Mouse (Mus musculus): ENCODE data around the gene Psg18.
"Not testable (repeated sequence)": the region's sequence is repeated elsewhere in the genome, so short reads cannot be mapped to it uniquely, and the experiment has no call there.

The Psg18 gene

GRCm38 (mm10) chr7:18354909-18355308 lies at the start of gene Psg18:
TSS of gene Psg18 (minus strand) at chr7:18355009.
- DNase-seq (ENCODE audit: low spot score), result not testable (repeated sequence)

- DNase-seq (ENCODE audit: low spot score), result no peak
These were observed 48.6 kb upstream of the Psg18 start for GRCm38 (mm10) chr7:18403407-18403806.

- no peak for DNase-seq (ENCODE audit: low spot score)
These were observed 47.9 kb upstream of the Psg18 start for GRCm38 (mm10) chr7:18402527-18403237.

- not testable (repeated sequence) for DNase-seq (ENCODE audit: low spot score)
These were observed 36.7 kb upstream of the Psg18 start for GRCm38 (mm10) chr7:18391483-18391882.

- no peak for DNase-seq (ENCODE audit: low spot score)
These were observed 23.5 kb upstream of the Psg18 start for GRCm38 (mm10) chr7:18378295-18378694.

GRCm38 (mm10) chr7:18335411-18335810 lies 19.4 kb downstream of the Psg18 start:
- not testable (repeated sequence) for DNase-seq (ENCODE audit: low spot score)
